Mouse (Mus musculus): ENCODE data around the gene Gypa. TPM values are rescaled to one million over a fixed set of nuclear protein-coding genes. Genes with fewer than 3 reads are reported as not detected.

The Gypa gene
- polyA plus RNA-seq (2015; fragmentation: Nextera tagmentation; extraction: Ambion mirVana), result 0.53 and 0.84 TPM in 2 replicates

GRCm38 (mm10) chr8:80493523-80494345 is at the start of gene Gypa:
Gene Gypa (plus strand): TSS chr8:80493781.

Other genes starting within 250 kb of the Gypa start
- 1.1 and 1.2 TPM in 2 replicates for gene Frem3, start 117.3 kb downstream of the Gypa start, polyA plus RNA-seq (2015; fragmentation: Nextera tagmentation; extraction: Ambion mirVana)
- gene Smarca5, start 245.7 kb downstream of the Gypa start, polyA plus RNA-seq (2015; fragmentation: Nextera tagmentation; extraction: Ambion mirVana), result 31.9 and 38.9 TPM in 2 replicates

All from neural tube, postnatal 0 days (tissue).